Mouse (Mus musculus): ENCODE results near the gene Olfr583.

Gene Olfr583

GRCm38 (mm10) chr7:103051000-103051399 lies at the start of gene Olfr583:
Olfr583 (plus strand) TSS chr7:103051300.
- no peak for DNase-seq (ENCODE audit: inconsistent ontology term)

- no peak for DNase-seq (ENCODE audit: inconsistent ontology term)
Observed at GRCm38 (mm10) chr7:103037724-103038123, 13.4 kb upstream of the Olfr583 start, which contains the start of gene Olfr582. Olfr582 (plus strand) TSS chr7:103038024.

- DNase-seq (ENCODE audit: inconsistent ontology term): no peak
Observed at GRCm38 (mm10) chr7:103081585-103081984, 30.5 kb downstream of the Olfr583 start, which contains the start of gene Olfr584. Olfr584 (plus strand) TSS chr7:103081885.

- no peak for DNase-seq (ENCODE audit: inconsistent ontology term)
Observed at GRCm38 (mm10) chr7:103097420-103097819, 46.3 kb downstream of the Olfr583 start, which contains the start of gene Olfr585. Olfr585 (plus strand) TSS chr7:103097720.

All from Muller cell, postnatal 12 days (primary cell).